Mouse (Mus musculus): ENCODE results near the gene Ackr4.

DNA sequence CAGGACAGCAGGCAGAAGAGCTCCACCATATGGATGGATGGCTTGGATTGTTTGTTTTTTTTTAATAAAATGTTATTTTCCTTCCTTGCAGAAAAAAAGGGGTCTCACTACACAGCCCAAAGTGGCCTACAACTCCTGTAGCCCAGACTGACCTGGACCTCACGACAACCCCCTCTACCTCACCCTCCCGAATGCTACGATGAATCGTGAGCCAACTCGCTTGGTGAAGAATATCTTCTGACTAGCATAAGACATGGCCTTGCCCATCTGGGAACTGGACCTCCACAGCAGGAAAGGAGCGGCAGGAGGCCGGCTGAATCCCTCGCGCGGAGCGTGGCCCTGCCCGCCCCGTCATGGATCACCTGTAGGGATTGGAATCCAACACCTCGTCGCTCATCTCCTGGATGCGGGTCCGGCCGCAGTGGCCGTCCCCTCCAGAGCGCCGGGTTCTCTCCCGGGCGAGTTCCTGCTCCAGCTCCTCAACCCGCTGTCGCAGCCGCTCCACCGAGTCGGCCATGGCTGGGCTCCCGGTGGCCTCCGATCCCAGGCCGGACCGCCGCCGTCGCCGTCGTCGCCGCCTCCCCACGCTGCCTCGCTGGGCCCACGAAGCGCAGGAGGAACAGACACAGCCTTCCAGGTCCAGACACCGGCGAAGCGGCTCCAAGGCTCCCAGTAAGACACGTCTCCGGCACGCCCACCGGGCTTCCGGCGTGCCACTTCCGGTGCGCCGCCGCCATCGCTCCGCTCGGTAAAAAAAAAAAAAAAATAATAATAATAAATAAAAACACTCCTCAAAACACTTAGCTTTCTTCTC, 64.1 kb downstream of the Ackr4 start, which contains the start of gene Uba5:
- TF ChIP-seq POLR2A (IDR thresholded peaks at IDR 0.05; ENCODE audit: borderline replicate concordance, extremely low read depth, insufficient read depth, insufficient read length, poor library complexity, severe bottlenecking) = peak; percentile 55; the same call in 1 of the 2 replicates
- TF ChIP-seq CTCF (IDR thresholded peaks at IDR 0.05; ENCODE audit: borderline replicate concordance, extremely low read depth, insufficient read depth, insufficient read length) = no peak

Data from brain, embryonic 14.5 days (tissue).